Mouse (Mus musculus): ENCODE results near the gene Sema7a. TPM values are rescaled to one million over a fixed set of nuclear protein-coding genes. Genes with fewer than 3 reads are reported as not detected.

Gene Sema7a
- total RNA-seq, 1 experiment = 7.5 TPM

GRCm38 (mm10) chr9:57902132-57902531 is 37.8 kb upstream of the Sema7a start:
- Histone ChIP-seq H3K9me3 (ENCODE audit: control insufficient read depth, insufficient read depth, low read depth, low read length) (no peaks in the 10 kb centered on the region), H3K4me3 (ENCODE audit: insufficient read depth in 1 of 2, low read depth in 1 of 2, low read length in 2 of 2, poor library complexity in 1 of 2, severe bottlenecking in 1 of 2) (no peak overlapping the region), H3K9ac (ENCODE audit: insufficient read depth, low read depth, low read length, poor library complexity, severe bottlenecking) (no peak overlapping the region), H3K27ac (ENCODE audit: insufficient read depth, low read depth, low read length, poor library complexity, severe bottlenecking) (no peak overlapping the region), H3K36me3 (ENCODE audit: control insufficient read depth, insufficient read depth, low read length, poor library complexity, severe bottlenecking) (no peaks in the 10 kb centered on the region), H3K4me1 (ENCODE audit: control insufficient read depth in 2 of 2, insufficient read depth in 2 of 2, low read length in 2 of 2, poor library complexity in 1 of 2) (peaks cover 5 to 9% of the 10 kb centered on the region in 2 experiments; a peak in 2 of 4 replicates)
- in situ Hi-C loops (cut with MboI; ENCODE audit: low sequenced_read_pairs in 2 of 2, unreplicated experiment in 2 of 2) = no loop called here
- DNase-seq (ENCODE audit: low read depth, low spot score) = no peak
- TF ChIP-seq MAFK (IDR thresholded peaks at IDR 0.05; ENCODE audit: insufficient read depth, low read depth, low read length) (no peak), CHD2 (IDR thresholded peaks at IDR 0.05; ENCODE audit: low read depth, low read length) (no peak), ZNF384 (IDR thresholded peaks at IDR 0.05; ENCODE audit: low read depth, low read length) (no peak), HCFC1 (IDR thresholded peaks at IDR 0.05; ENCODE audit: borderline replicate concordance, insufficient read depth, low read length) (no peak), ZC3H11A (IDR thresholded peaks at IDR 0.05; ENCODE audit: borderline replicate concordance, low read depth, low read length) (no peak)

GRCm38 (mm10) chr9:57903589-57904249 is 36.2 kb upstream of the Sema7a start:
- in situ Hi-C loops (cut with MboI; ENCODE audit: low sequenced_read_pairs in 2 of 2, unreplicated experiment in 2 of 2) = no loop called here
- Histone ChIP-seq H3K27ac (ENCODE audit: insufficient read depth, low read depth, low read length, poor library complexity, severe bottlenecking) (no peak overlapping the region), H3K9me3 (ENCODE audit: control insufficient read depth, insufficient read depth, low read depth, low read length) (no peaks in the 10 kb centered on the region), H3K4me3 (ENCODE audit: insufficient read depth in 1 of 2, low read depth in 1 of 2, low read length in 2 of 2, poor library complexity in 1 of 2, severe bottlenecking in 1 of 2) (no peak overlapping the region), H3K4me1 (ENCODE audit: control insufficient read depth in 2 of 2, insufficient read depth in 2 of 2, low read length in 2 of 2, poor library complexity in 1 of 2) (peaks cover 5 to 9% of the 10 kb centered on the region in 2 experiments; a peak in 2 of 4 replicates), H3K36me3 (ENCODE audit: control insufficient read depth, insufficient read depth, low read length, poor library complexity, severe bottlenecking) (no peaks in the 10 kb centered on the region), H3K9ac (ENCODE audit: insufficient read depth, low read depth, low read length, poor library complexity, severe bottlenecking) (no peak overlapping the region)
- no peak for DNase-seq (ENCODE audit: low read depth, low spot score)
- TF ChIP-seq MAFK (IDR thresholded peaks at IDR 0.05; ENCODE audit: insufficient read depth, low read depth, low read length) = no peak
- TF ChIP-seq ZC3H11A (IDR thresholded peaks at IDR 0.05; ENCODE audit: borderline replicate concordance, low read depth, low read length) = no peak
- no peak for TF ChIP-seq ZNF384 (IDR thresholded peaks at IDR 0.05; ENCODE audit: low read depth, low read length)
- TF ChIP-seq HCFC1 (IDR thresholded peaks at IDR 0.05; ENCODE audit: borderline replicate concordance, insufficient read depth, low read length) = no peak
- TF ChIP-seq CHD2 (IDR thresholded peaks at IDR 0.05; ENCODE audit: low read depth, low read length) = no peak

- TF ChIP-seq HCFC1 (IDR thresholded peaks at IDR 0.05; ENCODE audit: borderline replicate concordance, insufficient read depth, low read length) (no peak), ZNF384 (IDR thresholded peaks at IDR 0.05; ENCODE audit: low read depth, low read length) (no peak), MAFK (IDR thresholded peaks at IDR 0.05; ENCODE audit: insufficient read depth, low read depth, low read length) (no peak)
- Histone ChIP-seq H3K4me1 (ENCODE audit: control insufficient read depth in 2 of 2, insufficient read depth in 2 of 2, low read length in 2 of 2, poor library complexity in 1 of 2) (peaks cover 5 to 9% of the 10 kb centered on the region in 2 experiments; a peak in 2 of 4 replicates), H3K36me3 (ENCODE audit: control insufficient read depth, insufficient read depth, low read length, poor library complexity, severe bottlenecking) (no peaks in the 10 kb centered on the region), H3K9ac (ENCODE audit: insufficient read depth, low read depth, low read length, poor library complexity, severe bottlenecking) (no peak overlapping the region), H3K9me3 (ENCODE audit: control insufficient read depth, insufficient read depth, low read depth, low read length) (no peaks in the 10 kb centered on the region), H3K4me3 (ENCODE audit: insufficient read depth in 1 of 2, low read depth in 1 of 2, low read length in 2 of 2, poor library complexity in 1 of 2, severe bottlenecking in 1 of 2) (no peak overlapping the region), H3K27ac (ENCODE audit: insufficient read depth, low read depth, low read length, poor library complexity, severe bottlenecking) (no peak overlapping the region)
- in situ Hi-C loops (cut with MboI; ENCODE audit: low sequenced_read_pairs in 2 of 2, unreplicated experiment in 2 of 2) = no loop called here
- no peak for DNase-seq (ENCODE audit: low read depth, low spot score)
Measured at GRCm38 (mm10) chr9:57904250-57904644, 35.7 kb upstream of the Sema7a start.

GRCm38 (mm10) chr9:57907206-57907605 is 32.7 kb upstream of the Sema7a start:
- TF ChIP-seq ZNF384 (IDR thresholded peaks at IDR 0.05; ENCODE audit: low read depth, low read length) (no peak), MAFK (IDR thresholded peaks at IDR 0.05; ENCODE audit: insufficient read depth, low read depth, low read length) (no peak), HCFC1 (IDR thresholded peaks at IDR 0.05; ENCODE audit: borderline replicate concordance, insufficient read depth, low read length) (no peak), ZC3H11A (IDR thresholded peaks at IDR 0.05; ENCODE audit: borderline replicate concordance, low read depth, low read length) (no peak), CHD2 (IDR thresholded peaks at IDR 0.05; ENCODE audit: low read depth, low read length) (no peak)
- Histone ChIP-seq H3K9ac (ENCODE audit: insufficient read depth, low read depth, low read length, poor library complexity, severe bottlenecking) (no peak overlapping the region), H3K9me3 (ENCODE audit: control insufficient read depth, insufficient read depth, low read depth, low read length) (no peaks in the 10 kb centered on the region), H3K4me3 (ENCODE audit: insufficient read depth in 1 of 2, low read depth in 1 of 2, low read length in 2 of 2, poor library complexity in 1 of 2, severe bottlenecking in 1 of 2) (no peak overlapping the region), H3K27ac (ENCODE audit: insufficient read depth, low read depth, low read length, poor library complexity, severe bottlenecking) (no peak overlapping the region), H3K36me3 (ENCODE audit: control insufficient read depth, insufficient read depth, low read length, poor library complexity, severe bottlenecking) (no peaks in the 10 kb centered on the region), H3K4me1 (ENCODE audit: control insufficient read depth in 2 of 2, insufficient read depth in 2 of 2, low read length in 2 of 2, poor library complexity in 1 of 2) (peaks cover 0 to 3% of the 10 kb centered on the region in 2 experiments; a peak in 2 of 4 replicates)
- in situ Hi-C loops (cut with MboI; ENCODE audit: low sequenced_read_pairs in 2 of 2, unreplicated experiment in 2 of 2) = no loop called here
- DNase-seq (ENCODE audit: low read depth, low spot score) = no peak

Measured in ES-E14 (cell line).